Mouse (Mus musculus): Measurements from ENCODE around the gene Prkca. TPM values are rescaled to one million over a fixed set of nuclear protein-coding genes. Genes with fewer than 3 reads are reported as not detected.

Gene Prkca
- total RNA-seq, 4 experiments from 2014 or later = 9.0 to 12.0 (median 10.6) TPM

GRCm38 (mm10) chr11:108157074-108157473 lies 186.7 kb downstream of the Prkca start:
- DNase-seq = no peak

- no peak for DNase-seq
Observed at GRCm38 (mm10) chr11:108156107-108156506, 187.6 kb downstream of the Prkca start.

GRCm38 (mm10) chr11:108155088-108155580 lies 188.6 kb downstream of the Prkca start:
- DNase-seq = no peak

GRCm38 (mm10) chr11:108153997-108154841 lies 189.5 kb downstream of the Prkca start:
- DNase-seq = no peak

GRCm38 (mm10) chr11:108152591-108152990 lies 191.1 kb downstream of the Prkca start:
- no peak for DNase-seq

- no peak for DNase-seq
Observed at GRCm38 (mm10) chr11:108150410-108150809, 193.3 kb downstream of the Prkca start.

GRCm38 (mm10) chr11:108149187-108149586 lies 194.5 kb downstream of the Prkca start:
- no peak for DNase-seq

- no peak for DNase-seq
Observed at GRCm38 (mm10) chr11:108148491-108148890, 195.2 kb downstream of the Prkca start.

GRCm38 (mm10) chr11:108145752-108146496 lies 197.8 kb downstream of the Prkca start:
- DNase-seq = no peak

GRCm38 (mm10) chr11:108145128-108145527 lies 198.6 kb downstream of the Prkca start:
- no peak for DNase-seq

GRCm38 (mm10) chr11:108143739-108144138 lies 200.0 kb downstream of the Prkca start:
- DNase-seq = no peak

GRCm38 (mm10) chr11:108140028-108140427 lies 203.7 kb downstream of the Prkca start:
- DNase-seq = no peak

- DNase-seq = no peak
Observed at GRCm38 (mm10) chr11:108136341-108136740, 207.4 kb downstream of the Prkca start.

GRCm38 (mm10) chr11:108135407-108136159 lies 208.1 kb downstream of the Prkca start:
- DNase-seq = no peak

- peak; percentile 23 for DNase-seq
Observed at GRCm38 (mm10) chr11:108128593-108128992, 215.1 kb downstream of the Prkca start.

- no peak for DNase-seq
Observed at GRCm38 (mm10) chr11:108127908-108128307, 215.8 kb downstream of the Prkca start.

GRCm38 (mm10) chr11:108122486-108122885 lies 221.2 kb downstream of the Prkca start:
- DNase-seq = no peak

- DNase-seq = no peak
Observed at GRCm38 (mm10) chr11:108120708-108121107, 223.0 kb downstream of the Prkca start.

- no peak for DNase-seq
Observed at GRCm38 (mm10) chr11:108119785-108120184, 223.9 kb downstream of the Prkca start.

- no peak for DNase-seq
Observed at GRCm38 (mm10) chr11:108118814-108119213, 224.9 kb downstream of the Prkca start.

- no peak for DNase-seq
Observed at GRCm38 (mm10) chr11:108118221-108118620, 225.5 kb downstream of the Prkca start.

- DNase-seq = no peak
Observed at GRCm38 (mm10) chr11:108117360-108118050, 226.2 kb downstream of the Prkca start.
